Mouse (Mus musculus) spleen, postnatal 14 days (tissue): ENCODE data around the gene Vmn1r3.
"Not testable (repeated sequence)": the region's sequence is repeated elsewhere in the genome, so short reads cannot be mapped to it uniquely, and the experiment has no call there.

Source experiments
- DNase-seq, 2 experiments: peaks; one replicate each; pipeline ENCODE4 v3.0.0; 2021 to 2022; ENCODE audit warnings: low spot score in 2 of 2

The Vmn1r3 gene

DNA sequence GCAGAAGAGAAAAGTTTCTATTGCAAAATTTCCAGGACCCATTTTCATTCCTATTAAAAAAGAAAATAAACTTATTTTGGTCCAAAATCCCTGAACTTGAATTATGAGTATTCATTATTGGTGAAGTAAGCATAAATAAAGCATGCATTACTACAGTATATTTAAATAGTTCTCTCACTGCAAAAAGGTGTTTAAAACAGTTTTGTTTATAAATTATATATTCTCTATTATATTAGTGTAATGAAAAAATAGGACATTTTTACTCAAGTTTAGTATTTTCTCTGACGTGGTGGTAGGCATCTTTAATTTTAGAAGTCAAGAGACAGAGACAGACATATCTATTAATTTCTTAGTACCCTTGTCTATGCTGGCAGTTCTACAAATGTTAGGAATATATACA is at the start of gene Vmn1r3:
Gene Vmn1r3 (minus strand): TSS at position 101 of the 400 bp plus-strand sequence.
- not testable (repeated sequence) for DNase-seq

- DNase-seq, result no peak
These were observed 46.9 kb upstream of the Vmn1r3 start for GRCm38 (mm10) chr4:3232053-3232452.

DNA sequence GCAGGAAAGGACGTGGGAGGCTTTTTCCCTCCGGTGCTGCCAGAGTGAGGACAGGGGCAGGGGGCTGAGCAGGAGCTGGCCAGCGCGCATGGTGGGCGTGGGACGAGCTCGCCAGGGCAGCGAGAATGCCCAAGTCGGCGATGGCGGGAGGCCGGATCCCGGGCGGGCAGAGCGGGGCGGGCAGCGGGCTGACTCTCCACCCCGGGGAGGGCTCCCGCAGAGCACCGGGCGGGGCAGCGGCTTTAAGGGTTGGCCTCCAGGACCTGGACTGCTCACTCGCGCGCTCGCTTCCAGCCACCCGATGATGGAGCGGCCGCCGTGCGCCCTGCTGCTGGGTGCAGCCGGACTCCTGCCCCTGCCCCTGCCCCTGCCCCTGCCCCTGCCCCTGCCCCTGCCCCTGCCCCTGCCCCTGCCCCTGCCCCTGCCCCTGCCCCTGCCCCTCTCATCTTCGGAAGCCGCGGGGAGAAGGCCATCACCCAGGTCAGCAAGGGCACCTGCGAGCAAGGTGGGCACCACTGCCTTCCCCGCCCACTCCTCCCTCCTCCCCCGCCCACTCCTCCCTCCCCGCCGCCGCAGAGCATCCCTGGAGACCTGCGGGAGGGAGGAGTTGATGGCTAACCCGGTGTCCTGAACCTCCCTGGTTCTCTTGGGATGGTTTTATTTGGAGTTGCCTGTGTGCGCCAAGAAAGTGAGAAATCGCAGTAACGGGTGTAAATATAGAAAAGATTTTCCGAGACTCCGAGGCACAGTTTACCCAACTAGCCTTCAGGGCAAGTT is 45.9 kb upstream of the Vmn1r3 start:
- DNase-seq, result no peak

DNA sequence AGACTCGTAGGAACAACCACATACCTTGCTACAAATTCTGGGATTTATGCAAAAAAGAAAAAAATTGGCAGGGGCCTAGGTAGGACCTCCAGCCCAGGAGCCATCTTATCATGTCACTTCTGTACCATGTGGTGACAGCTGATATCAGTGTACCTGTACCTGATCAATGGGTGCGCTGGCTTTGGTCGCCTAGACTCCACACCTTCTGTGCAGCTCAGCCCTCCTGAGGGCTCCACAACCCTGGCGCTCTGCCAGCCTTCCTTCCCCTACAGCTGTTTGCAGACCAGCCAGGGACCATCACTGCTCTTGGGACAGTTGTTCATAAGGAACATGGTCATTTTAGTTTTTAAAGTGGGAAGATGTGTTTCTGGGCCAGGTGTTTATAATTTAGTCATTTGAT is 44.4 kb upstream of the Vmn1r3 start:
- no peak for DNase-seq

DNA sequence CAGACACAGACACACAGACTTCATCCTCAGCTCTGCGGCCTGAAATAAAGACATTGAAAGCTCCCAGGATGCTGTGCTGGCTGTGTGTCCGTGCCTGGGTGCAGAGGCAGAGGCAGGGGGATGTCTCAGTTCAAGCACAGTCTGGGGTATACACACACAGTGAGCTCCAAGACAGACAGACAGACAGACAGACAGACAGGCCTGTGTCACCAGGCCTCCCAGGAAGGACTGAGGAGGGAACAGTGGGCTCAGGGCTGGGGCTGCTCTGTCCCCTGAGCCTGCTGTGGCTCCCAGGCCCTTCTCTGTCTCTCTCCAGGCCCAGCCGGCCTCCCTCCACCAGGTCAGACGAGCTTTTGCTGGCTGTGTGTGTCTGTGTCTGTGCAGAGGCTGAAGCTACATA is 43.3 kb upstream of the Vmn1r3 start:
- DNase-seq, result no peak

DNA sequence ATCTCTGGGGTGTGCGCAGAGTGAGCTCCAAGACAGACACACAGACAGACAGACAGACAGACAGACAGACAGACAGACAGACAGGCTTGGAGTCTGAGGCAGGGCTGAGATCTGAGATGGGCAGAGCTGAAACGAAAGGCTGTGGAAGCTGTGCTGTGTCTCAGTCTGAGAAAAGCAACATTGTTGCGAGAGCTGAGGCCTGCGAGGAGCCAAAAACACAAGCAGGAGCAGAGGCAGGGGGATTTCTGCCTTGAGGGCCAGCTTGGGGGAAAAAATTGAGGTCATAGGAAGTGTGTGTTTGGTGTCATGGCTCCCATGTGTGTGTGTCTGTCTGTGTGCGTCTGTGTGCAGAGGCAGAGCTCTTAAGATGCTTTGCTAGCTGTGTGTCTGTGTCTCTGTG is 42.6 kb upstream of the Vmn1r3 start:
- no peak for DNase-seq

DNA sequence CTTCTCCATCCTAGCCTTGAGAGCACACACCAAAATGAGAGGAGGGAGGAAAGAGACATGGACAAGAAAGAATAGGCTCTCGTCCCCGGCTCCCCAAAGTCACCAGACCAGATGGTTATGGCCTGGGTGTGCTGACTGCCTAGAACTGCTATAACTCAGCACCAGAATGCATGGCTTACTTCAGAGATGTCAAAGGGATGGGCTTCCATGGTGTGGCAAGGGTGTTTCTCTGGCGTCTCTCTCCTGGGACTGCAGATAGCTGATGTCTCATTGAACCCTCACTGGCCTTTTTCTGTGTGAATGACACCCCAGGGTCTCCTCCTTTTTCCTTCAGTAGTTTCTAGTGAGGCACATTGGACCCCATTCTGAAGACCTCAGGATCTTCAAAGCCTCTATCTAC is 41.3 kb upstream of the Vmn1r3 start:
- DNase-seq, result no peak

DNA sequence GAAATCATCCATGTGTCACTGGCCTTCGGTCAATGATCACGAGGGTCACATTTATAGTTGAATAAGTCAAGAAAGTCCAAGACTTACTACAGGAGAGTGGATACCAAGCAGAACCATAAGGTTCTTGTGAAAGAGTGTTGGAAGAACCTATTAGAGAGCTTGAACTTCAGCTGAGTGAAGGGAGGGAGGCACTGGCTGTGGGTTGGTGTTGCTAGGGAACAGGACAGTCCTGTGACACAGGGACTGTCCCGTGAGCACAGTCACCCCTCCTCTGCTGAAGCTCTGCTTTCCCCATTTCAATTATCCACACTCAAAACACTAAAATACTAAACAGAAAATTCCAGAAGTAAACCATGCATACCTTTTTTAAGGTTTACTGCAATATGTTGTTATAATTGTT is 40.3 kb upstream of the Vmn1r3 start:
- not testable (repeated sequence) for DNase-seq

GRCm38 (mm10) chr4:3224848-3225247 is 39.7 kb upstream of the Vmn1r3 start:
- not testable (repeated sequence) for DNase-seq

GRCm38 (mm10) chr4:3223483-3224209 is 38.5 kb upstream of the Vmn1r3 start:
- DNase-seq, result not testable (repeated sequence)

DNA sequence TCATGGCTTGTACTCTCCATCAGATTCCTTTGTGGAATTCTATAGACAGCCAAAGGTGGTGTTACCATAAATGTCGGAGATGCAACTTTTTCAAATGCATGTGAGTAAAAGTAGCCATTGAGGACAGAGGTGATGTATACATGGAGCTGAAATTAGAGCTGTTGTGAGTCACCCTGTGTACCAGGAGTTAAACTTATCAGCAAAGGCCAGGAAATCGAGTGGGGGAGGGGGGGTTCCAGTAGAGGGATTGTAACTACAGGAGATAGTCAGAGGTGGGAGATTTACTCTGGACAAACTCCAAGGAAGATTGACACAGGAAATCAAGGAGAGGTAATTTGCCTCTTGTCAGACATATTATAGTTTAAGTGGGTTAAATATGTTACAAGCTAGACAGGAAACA is 31.2 kb upstream of the Vmn1r3 start:
- not testable (repeated sequence) for DNase-seq

DNA sequence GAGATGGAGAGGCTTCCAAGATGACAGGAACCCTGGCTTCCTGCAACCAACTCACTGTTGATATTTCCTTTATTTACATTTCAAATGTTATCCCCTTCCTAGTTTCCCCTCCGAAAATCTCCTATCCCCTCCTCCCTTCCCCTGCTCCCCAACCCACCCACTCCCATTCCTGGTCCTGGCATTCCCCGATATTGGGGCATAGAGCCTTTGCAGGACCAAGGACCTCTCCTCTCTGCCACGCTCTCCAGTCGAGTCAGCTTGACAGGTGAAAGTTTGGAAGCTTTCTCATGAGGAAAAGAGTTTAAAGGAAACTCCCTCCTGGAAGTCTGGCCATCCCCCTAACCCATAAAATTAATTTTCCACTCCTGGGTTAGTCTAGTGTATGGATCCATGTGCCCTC is 28.2 kb upstream of the Vmn1r3 start:
- not testable (repeated sequence) for DNase-seq

GRCm38 (mm10) chr4:3209643-3210217 is 24.6 kb upstream of the Vmn1r3 start:
- DNase-seq, result not testable (repeated sequence)

DNA sequence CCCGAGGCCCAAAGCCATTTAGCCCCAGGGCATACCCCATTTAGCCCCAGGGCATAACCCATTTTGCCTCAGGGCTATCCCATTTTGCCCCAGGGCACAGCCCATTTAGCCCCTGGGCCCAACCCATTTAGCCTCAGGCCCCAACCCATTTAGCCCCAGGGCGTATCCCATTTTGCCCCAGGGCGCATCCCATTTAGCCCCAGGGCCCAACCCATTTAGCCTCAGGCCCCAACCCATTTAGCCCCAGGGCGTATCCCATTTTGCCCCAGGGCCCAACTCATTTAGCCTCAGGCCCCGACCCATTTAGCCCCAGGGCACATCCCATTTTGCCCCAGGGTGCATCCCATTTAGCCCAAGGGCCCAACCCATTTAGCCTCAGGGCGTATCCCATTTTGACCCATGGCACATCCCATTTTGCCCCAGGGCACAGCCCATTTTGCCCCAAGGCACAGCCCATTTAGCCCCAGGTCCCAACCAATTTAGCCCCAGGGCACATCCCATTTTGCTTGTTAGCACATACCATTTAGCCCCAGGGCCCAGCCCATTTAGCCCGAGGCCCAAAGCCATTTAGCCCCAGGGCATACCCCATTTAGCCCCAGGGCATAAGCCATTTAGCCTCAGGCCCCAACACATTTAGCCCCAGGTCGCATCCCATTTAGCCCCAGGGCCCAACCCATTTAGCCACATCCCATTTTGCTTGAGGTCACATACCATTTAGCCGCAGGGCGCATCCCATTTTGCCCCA is 8.2 kb downstream of the Vmn1r3 start:
- not testable (repeated sequence) for DNase-seq

GRCm38 (mm10) chr4:3176195-3176594 is 9.0 kb downstream of the Vmn1r3 start:
- not testable (repeated sequence) for DNase-seq

DNA sequence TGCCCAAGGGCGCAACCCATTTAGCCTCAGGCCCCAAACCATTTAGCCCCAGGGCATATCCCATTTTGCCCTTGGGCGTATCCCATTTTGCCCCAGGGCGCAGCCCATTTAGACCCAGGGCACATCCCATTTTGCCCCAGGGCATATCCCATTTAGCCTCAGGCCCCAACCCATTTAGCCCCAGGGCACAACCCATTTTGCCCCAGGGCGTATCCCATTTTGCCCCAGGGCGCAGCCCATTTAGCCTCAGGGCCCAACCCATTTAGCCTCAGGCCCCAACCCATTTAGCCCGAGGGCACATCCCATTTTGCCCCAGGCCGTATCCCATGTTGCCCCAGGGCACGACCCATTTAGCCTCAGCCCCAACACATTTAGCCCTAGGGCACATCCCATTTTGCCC is 9.4 kb downstream of the Vmn1r3 start:
- DNase-seq, result not testable (repeated sequence)

GRCm38 (mm10) chr4:3174586-3174985 is 10.6 kb downstream of the Vmn1r3 start:
- DNase-seq, result not testable (repeated sequence)

- not testable (repeated sequence) for DNase-seq
These were observed 18.1 kb downstream of the Vmn1r3 start, which contains the start of gene Vmn1r2 for GRCm38 (mm10) chr4:3167020-3167419. Gene Vmn1r2, plus strand, starts transcription at chr4:3167320.

DNA sequence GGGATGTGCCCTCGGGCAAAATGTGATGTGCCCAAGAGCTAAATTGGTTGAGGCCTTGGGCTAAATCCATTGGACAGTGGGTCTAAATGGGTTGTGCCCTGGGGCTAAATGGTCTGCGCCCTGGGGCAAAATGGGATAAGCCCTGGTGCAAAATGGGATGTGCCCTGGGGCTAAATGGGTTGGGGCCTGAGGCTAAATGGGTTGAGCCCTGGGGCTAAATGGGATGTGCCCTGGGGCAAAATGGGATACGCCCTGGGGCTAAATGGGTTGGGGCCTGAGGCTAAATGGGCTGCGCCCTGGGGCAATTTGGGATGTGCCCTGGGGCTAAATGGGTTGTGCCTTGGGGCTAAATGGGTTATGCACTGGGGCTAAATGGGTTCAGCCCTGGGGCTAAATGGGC is 20.1 kb downstream of the Vmn1r3 start:
- DNase-seq, result no peak

GRCm38 (mm10) chr4:3164429-3164828 is 20.7 kb downstream of the Vmn1r3 start:
- not testable (repeated sequence) for DNase-seq

GRCm38 (mm10) chr4:3153320-3153719 is 31.8 kb downstream of the Vmn1r3 start:
- not testable (repeated sequence) for DNase-seq

- DNase-seq, result not testable (repeated sequence)
These were observed 37.2 kb downstream of the Vmn1r3 start for GRCm38 (mm10) chr4:3147926-3148325.
